16 mouse cellular contexts compared by ENCODE assay signal in genomic region chr1:182346491-182346890, GRCm38 (mm10). TPM values are rescaled to one million over a fixed set of nuclear protein-coding genes. Genes with fewer than 3 reads are reported as not detected.
A peak's percentile ranks its signal among the peaks of the same experiment; 100 is the strongest.
DNase-seq lines count a peak whose midpoint lies in the region; ATAC-seq lines count a peak whose summit lies in the region.
"Had no signal": no experiment of that assay in that cellular context is flagged by ENCODE, and none has a peak within 500 bp of the region (broad histone marks: within the 10 kb centered on the region; RNA-seq: fewer than 3 reads in every experiment).

No protein-coding gene starts in this region.

- H3K27ac ChIP-seq in heart, embryonic 11.5 days (ENCODE audit: low read depth, low read length) = no peak overlapping the region
- H3K27ac ChIP-seq: hindbrain, postnatal 0 days; liver, embryonic 12.5 days had no signal

- H3K4me2 ChIP-seq in heart, embryonic 11.5 days = no peak overlapping the region
- H3K4me2 ChIP-seq: liver, embryonic 12.5 days had no signal

- no peaks in the 10 kb centered on the region for H3K27me3 ChIP-seq in heart, embryonic 11.5 days (ENCODE audit: control insufficient read depth, insufficient read depth, low read length)
- H3K27me3 ChIP-seq: liver, embryonic 12.5 days had no signal

- H3K36me3 ChIP-seq in heart, embryonic 11.5 days (ENCODE audit: control insufficient read depth, insufficient read depth, low read length) = no peaks in the 10 kb centered on the region
- H3K36me3 ChIP-seq: liver, embryonic 12.5 days had no signal

- no peak overlapping the region for H3K4me3 ChIP-seq in heart, embryonic 11.5 days (ENCODE audit: low read depth, low read length)
- H3K4me3 ChIP-seq: liver, embryonic 12.5 days; myocyte had no signal

- no peak overlapping the region for H3K9ac ChIP-seq in heart, embryonic 11.5 days (ENCODE audit: low read depth, low read length)
- H3K9ac ChIP-seq: liver, embryonic 12.5 days had no signal

- intact Hi-C loops in left cerebral cortex, postnatal 4 days (cut with DNase I) = loop anchor here (10.0 kb wide), 1 partner anchor 58 kb away; the partner anchor contains the start of gene Trp53bp2
- intact Hi-C loops in heart, postnatal 10 days (cut with DNase I) = no loop called here

- peaks cover 4% of the 10 kb centered on the region; the same call in 1 of the 2 replicates for H3K4me1 ChIP-seq in heart, embryonic 11.5 days (ENCODE audit: control insufficient read depth, insufficient read depth, low read length)

- no peak for ATAC-seq in heart, embryonic 11.5 days (replicated peaks; ENCODE audit: insufficient number of reproducible peaks, low FRiP score, low TSS enrichment)
- ATAC-seq: hindbrain, postnatal 0 days; liver, embryonic 12.5 days; lung, postnatal 0 days had no signal

- DNase-seq in heart, adult 11 months = peak; percentile 84
- peak; percentile 34 for DNase-seq in left cerebral cortex, adult 11 months (ENCODE audit: low spot score)
- DNase-seq in left cerebral cortex, postnatal 4 days = no peak
- DNase-seq in heart, postnatal 10 days = peak; percentile 15 to 19
- DNase-seq in right cerebral cortex, postnatal 36 days (ENCODE audit: low spot score in 2 of 2) = peak; percentile 29 to 60
- no peak for DNase-seq in gastrocnemius, postnatal 10 days
- DNase-seq: adrenal gland, postnatal 36 days; cerebellum, adult 11-12 months; gastrocnemius, postnatal 14 days; kidney, adult 9 months; thymus, adult 2 months had no signal

- H3K9me3 ChIP-seq in heart, embryonic 11.5 days (replicated peaks; ENCODE audit: control insufficient read depth, low read length) = peaks cover 3% of the 10 kb centered on the region; the same call in 1 of the 2 replicates
- H3K9me3 ChIP-seq: liver, embryonic 12.5 days had no signal

- 39% methylated on average over 5 of the region's 5 CpGs for WGBS in heart, embryonic 11.5 days (ENCODE audit: insufficient replicate concordance)

RNA-seq across cellular contexts. Expression of gene Fbxo28, which starts 5.1 kb away (rescaled TPM):
- 16.0 and 18.3 TPM in 2 replicates for polyA plus RNA-seq in heart, embryonic 11.5 days (2014; fragmentation: Nextera tagmentation; extraction: Ambion mirVana)
- 10 to 100 TPM; 47.6 to 49.8 TPM for total RNA-seq in left cerebral cortex, postnatal 4 days (2021)
- total RNA-seq in heart, postnatal 10 days (2021) = 10 to 100 TPM; 23.5 to 26.1 TPM
- 10 to 100 TPM; 16.8 to 23.5 TPM for total RNA-seq in gastrocnemius, postnatal 10 days (2021)

Comparison
In these comparisons a context has a peak if more than half of its experiments do, and no peak if none do; other contexts are left out.
1. DNase-seq: peak in heart, adult 11 months (single experiment), left cerebral cortex, adult 11 months (single experiment), heart, postnatal 10 days (2 of 2) and right cerebral cortex, postnatal 36 days (2 of 2); none in left cerebral cortex, postnatal 4 days (single experiment) and gastrocnemius, postnatal 10 days (single experiment).